Mouse (Mus musculus): ENCODE data around the gene Fbxl20.

GRCm38 (mm10) chr11:98067255-98067654 lies 82.9 kb downstream of the Fbxl20 start:
- no peak for TF ChIP-seq CTCF (IDR thresholded peaks at IDR 0.05; ENCODE audit: extremely low read depth, insufficient read depth, insufficient read length, insufficient replicate concordance)
- no peak for TF ChIP-seq POLR2A (IDR thresholded peaks at IDR 0.05; ENCODE audit: low read depth, low read length)
